Mouse (Mus musculus) midbrain, embryonic 14.5 days (tissue): ENCODE results near the gene Pde7b. TPM values are rescaled to one million over a fixed set of nuclear protein-coding genes. Genes with fewer than 3 reads are reported as not detected.
A peak's percentile ranks its signal among the peaks of the same experiment; 100 is the strongest.

Experiments
- ATAC-seq: fragments of 200-750 bp; cut with Nextera tagmentation; 2 replicates; pipeline ENCODE4 v1.8.0; 2017; ENCODE audit warnings: moderate number of reproducible peaks, moderate library complexity; ENCODE audit not compliant: low FRiP score, low TSS enrichment
- DNase-seq: peaks from one replicate; pipeline ENCODE4 v3.0.0-alpha.2; 2015
- H3K27ac ChIP-seq: fragments of 300-500 bp; sonication (generic); replicated peaks from 2 replicates; pipeline ENCODE4 v1.5.1; 2014; ENCODE audit warnings: mild to moderate bottlenecking, low read depth, low read length, moderate library complexity
- H3K27me3 ChIP-seq: fragments of 300-500 bp; sonication (generic); 2 replicates; pipeline ENCODE4 v1.6.1; 2014; ENCODE audit warnings: low read length, control low read depth, mixed read lengths; ENCODE audit not compliant: control insufficient read depth, insufficient read depth
- H3K36me3 ChIP-seq: fragments of 300-500 bp; sonication (generic); 2 replicates; pipeline ENCODE4 v1.6.1; 2014; ENCODE audit warnings: low read length, control low read depth; ENCODE audit not compliant: control insufficient read depth, insufficient read depth
- H3K4me1 ChIP-seq: fragments of 300-500 bp; sonication (generic); 2 replicates; pipeline ENCODE4 v1.6.1; 2014; ENCODE audit warnings: mild to moderate bottlenecking, antibody characterized with exemption, low read length, control low read depth; ENCODE audit not compliant: control insufficient read depth, insufficient read depth
- H3K4me2 ChIP-seq: fragments of 300-500 bp; sonication (generic); 2 replicates; pipeline ENCODE4 v1.6.1; 2014; ENCODE audit warnings: mild to moderate bottlenecking, low read length, moderate library complexity
- H3K4me3 ChIP-seq: fragments of 300-500 bp; sonication (generic); replicated peaks from 2 replicates; pipeline ENCODE4 v1.5.1; 2014; ENCODE audit warnings: low read depth, low read length
- H3K9ac ChIP-seq: fragments of 300-500 bp; sonication (generic); replicated peaks from 2 replicates; pipeline ENCODE4 v1.6.1; 2014; ENCODE audit warnings: mild to moderate bottlenecking, low read length, moderate library complexity
- H3K9me3 ChIP-seq: fragments of 300-500 bp; sonication (generic); 2 replicates; pipeline ENCODE4 v1.6.1; 2016; ENCODE audit warnings: low read length, control low read depth, mixed read lengths; ENCODE audit not compliant: control insufficient read depth
- WGBS: fragments of 180-500 bp; shearing (Covaris S2); extraction: QIAGEN DNeasy Blood & Tissue Kit; methylation state at CpG from one replicate; pipeline ENCODE4 v1.1.7; 2014; 5-methylcytosine and 5-hydroxymethylcytosine counted together
- polyA plus RNA-seq: library from polyadenylated mRNA; unstranded; fragments of >200 nt; fragmentation: Nextera tagmentation; extraction: Ambion mirVana; gene quantifications from 2 replicates; pipeline ENCODE4 v1.2.1, GENCODE M21; 2014

Gene Pde7b
- polyA plus RNA-seq, 1 experiment from 2014 or later: 2.0 TPM

- H3K4me1 ChIP-seq: no peaks in the 10 kb centered on the region
- WGBS: 89% methylated on average over 6 of the region's 6 CpGs
- no peak overlapping the region for H3K4me2 ChIP-seq
- H3K27me3 ChIP-seq: no peaks in the 10 kb centered on the region
- H3K27ac ChIP-seq: no peak overlapping the region
- H3K4me3 ChIP-seq: no peak overlapping the region
- no peak overlapping the region for H3K9ac ChIP-seq
- no peaks in the 10 kb centered on the region for H3K36me3 ChIP-seq
- no peak for DNase-seq
- H3K9me3 ChIP-seq: no peaks in the 10 kb centered on the region
- no peak for ATAC-seq
These were observed 70.3 kb downstream of the Pde7b start for GRCm38 (mm10) chr10:20654590-20654989.

GRCm38 (mm10) chr10:20654187-20654586 lies 70.7 kb downstream of the Pde7b start:
- H3K27me3 ChIP-seq: no peaks in the 10 kb centered on the region
- H3K9ac ChIP-seq: no peak overlapping the region
- H3K4me2 ChIP-seq: no peak overlapping the region
- H3K9me3 ChIP-seq: no peaks in the 10 kb centered on the region
- WGBS: 86% methylated on average over 6 of the region's 6 CpGs
- H3K27ac ChIP-seq: no peak overlapping the region
- no peaks in the 10 kb centered on the region for H3K36me3 ChIP-seq
- no peaks in the 10 kb centered on the region for H3K4me1 ChIP-seq
- ATAC-seq: no peak
- DNase-seq: no peak
- H3K4me3 ChIP-seq: no peak overlapping the region

- Histone ChIP-seq H3K27me3 (no peaks in the 10 kb centered on the region), H3K9me3 (no peaks in the 10 kb centered on the region), H3K9ac (no peak overlapping the region), H3K4me3 (no peak overlapping the region), H3K27ac (no peak overlapping the region), H3K4me2 (no peak overlapping the region), H3K36me3 (no peaks in the 10 kb centered on the region), H3K4me1 (no peaks in the 10 kb centered on the region)
- DNase-seq (no peak), ATAC-seq (no peak)
- 83% methylated on average over 3 of the region's 3 CpGs for WGBS
These were observed 71.6 kb downstream of the Pde7b start for GRCm38 (mm10) chr10:20653299-20653698.

DNA sequence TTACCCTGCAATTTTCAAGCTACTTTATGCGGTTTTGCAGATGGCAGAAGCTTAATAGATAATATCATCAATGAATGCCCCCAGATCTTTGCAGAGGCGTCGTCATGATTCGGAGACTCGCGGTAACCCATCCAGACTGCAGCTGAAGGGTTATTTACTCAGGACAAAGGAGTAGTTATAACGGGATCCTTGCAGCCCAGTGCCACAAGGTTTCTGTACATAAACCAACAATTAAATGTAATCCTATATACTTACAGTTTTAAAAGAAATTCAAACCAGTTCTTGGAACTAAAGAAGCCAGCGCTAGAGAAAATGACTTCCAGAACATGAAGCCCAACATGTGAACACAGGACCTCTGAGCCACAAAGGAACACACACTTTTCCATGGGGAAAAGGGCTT lies 88.5 kb downstream of the Pde7b start:
- no peak for ATAC-seq
- no peaks in the 10 kb centered on the region for H3K4me1 ChIP-seq
- no peak overlapping the region for H3K4me3 ChIP-seq
- no peaks in the 10 kb centered on the region for H3K27me3 ChIP-seq
- no peak for DNase-seq
- H3K9me3 ChIP-seq: no peaks in the 10 kb centered on the region
- H3K27ac ChIP-seq: no peak overlapping the region
- no peak overlapping the region for H3K9ac ChIP-seq
- H3K4me2 ChIP-seq: no peak overlapping the region
- no peaks in the 10 kb centered on the region for H3K36me3 ChIP-seq
- WGBS: 83% methylated on average over 8 of the region's 8 CpGs

DNA sequence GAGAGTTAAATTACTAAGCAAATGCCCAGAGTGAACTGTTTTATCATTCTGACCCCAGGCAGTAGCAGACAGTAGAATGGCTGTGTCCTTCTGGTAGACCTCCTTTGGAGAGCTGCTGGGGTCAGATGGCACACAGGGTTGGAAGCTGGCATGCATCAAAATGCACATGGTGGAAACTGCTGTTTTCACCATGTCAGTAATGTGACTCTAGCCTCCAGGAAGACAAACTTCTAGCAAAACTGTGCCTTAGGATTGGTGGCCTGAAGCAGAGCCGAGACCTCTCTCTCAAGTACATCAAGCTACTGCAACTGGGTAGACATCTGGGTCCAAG lies 91.8 kb downstream of the Pde7b start:
- Histone ChIP-seq H3K27ac (no peak overlapping the region), H3K4me1 (no peaks in the 10 kb centered on the region), H3K36me3 (no peaks in the 10 kb centered on the region), H3K27me3 (no peaks in the 10 kb centered on the region), H3K4me2 (no peak overlapping the region), H3K4me3 (no peak overlapping the region), H3K9me3 (no peaks in the 10 kb centered on the region), H3K9ac (no peak overlapping the region)
- ATAC-seq: no peak
- WGBS: 87% methylated on average over 1 of the region's 1 CpGs
- no peak for DNase-seq

DNA sequence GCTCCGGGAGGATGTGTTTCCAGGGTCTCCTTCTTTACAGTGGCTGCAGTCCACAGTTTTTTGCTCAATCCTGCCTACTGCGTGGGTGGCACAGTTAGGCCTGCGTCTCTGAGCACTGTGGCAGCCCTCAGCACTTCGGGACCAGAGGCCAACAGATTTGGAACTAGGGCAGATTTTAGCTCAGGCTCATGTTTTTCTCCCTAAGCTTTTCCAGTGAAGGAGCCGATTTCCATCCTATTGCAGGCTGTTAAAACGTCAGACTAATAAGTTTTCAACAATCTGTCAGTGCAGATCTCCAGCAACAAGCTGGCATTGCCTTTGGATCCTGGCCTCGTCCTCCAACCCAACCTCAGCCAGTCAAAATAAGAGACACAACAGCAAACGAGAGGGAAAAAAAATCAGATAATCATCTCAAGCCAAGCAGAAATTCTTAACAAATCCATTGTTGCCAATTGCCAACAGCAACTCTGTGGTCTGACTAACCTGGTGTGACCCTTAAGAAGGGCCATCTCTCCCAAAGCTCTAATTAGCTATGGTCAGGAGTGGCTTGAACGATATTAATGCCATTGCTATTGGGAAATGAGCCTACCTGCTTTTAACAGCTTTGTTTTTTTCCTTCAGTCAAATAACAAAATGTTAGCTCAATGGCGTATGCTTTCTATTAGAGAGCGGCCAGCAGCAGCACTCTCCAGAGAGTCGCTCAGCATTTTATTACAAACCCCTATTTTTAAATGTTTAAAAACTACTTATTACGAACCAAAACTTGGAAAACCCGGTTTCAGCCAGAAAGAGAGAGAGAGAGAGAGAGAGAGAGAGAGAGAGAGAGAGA lies 92.4 kb downstream of the Pde7b start:
- Histone ChIP-seq H3K4me1 (no peaks in the 10 kb centered on the region), H3K27ac (no peak overlapping the region), H3K27me3 (no peaks in the 10 kb centered on the region), H3K4me3 (no peak overlapping the region), H3K36me3 (no peaks in the 10 kb centered on the region), H3K4me2 (no peak overlapping the region), H3K9me3 (no peaks in the 10 kb centered on the region), H3K9ac (no peak overlapping the region)
- no peak for DNase-seq
- no peak for ATAC-seq
- 80% methylated on average over 14 of the region's 14 CpGs for WGBS

- no peaks in the 10 kb centered on the region for H3K27me3 ChIP-seq
- ATAC-seq (no peak), DNase-seq (peak; percentile 37)
- 84% methylated on average over 7 of the region's 7 CpGs for WGBS
- no peak overlapping the region for H3K4me3 ChIP-seq
- no peaks in the 10 kb centered on the region for H3K36me3 ChIP-seq
- no peaks in the 10 kb centered on the region for H3K4me1 ChIP-seq
- H3K9me3 ChIP-seq: no peaks in the 10 kb centered on the region
- H3K9ac ChIP-seq: no peak overlapping the region
- no peak overlapping the region for H3K27ac ChIP-seq
- H3K4me2 ChIP-seq: no peak overlapping the region
These were observed 94.8 kb downstream of the Pde7b start for GRCm38 (mm10) chr10:20630122-20630521.

DNA sequence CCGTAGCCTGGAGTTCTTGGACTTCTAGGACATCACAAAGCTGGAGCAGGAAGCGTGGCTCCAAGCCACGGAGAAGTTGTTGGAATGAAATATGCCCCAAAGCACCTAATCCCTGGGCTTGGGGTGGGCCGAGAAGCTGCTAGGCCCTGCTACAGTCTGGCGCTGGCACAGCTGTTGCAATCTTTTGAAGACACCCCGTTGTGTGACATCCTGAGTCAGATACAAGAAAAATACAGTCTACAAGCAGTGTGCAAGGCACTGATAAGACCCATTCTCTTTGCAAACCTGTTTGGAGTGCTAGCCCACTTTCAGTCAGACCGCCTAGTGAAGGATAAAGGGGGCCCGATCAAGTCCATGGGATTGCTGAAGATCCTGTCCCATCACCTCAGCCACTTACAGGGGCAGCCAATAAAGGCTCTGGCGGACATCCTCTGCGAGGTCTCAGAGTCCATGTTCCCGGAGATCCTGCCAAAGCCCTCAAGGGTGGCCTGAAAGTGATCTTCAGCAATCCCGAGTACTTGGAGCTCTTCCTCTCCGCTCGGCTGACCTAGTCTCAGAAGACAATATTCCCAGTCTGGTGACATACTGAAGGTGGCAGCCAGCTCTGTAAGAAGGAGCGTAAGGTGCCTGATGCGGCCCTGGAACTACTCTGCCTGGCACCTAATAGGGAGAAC lies 99.0 kb downstream of the Pde7b start:
- H3K4me1 ChIP-seq: no peaks in the 10 kb centered on the region
- no peak overlapping the region for H3K9ac ChIP-seq
- DNase-seq (no peak), ATAC-seq (no peak)
- H3K27me3 ChIP-seq: no peaks in the 10 kb centered on the region
- H3K36me3 ChIP-seq: no peaks in the 10 kb centered on the region
- 93% methylated on average over 16 of the region's 16 CpGs for WGBS
- H3K4me2 ChIP-seq: no peak overlapping the region
- H3K4me3 ChIP-seq: no peak overlapping the region
- no peaks in the 10 kb centered on the region for H3K9me3 ChIP-seq
- H3K27ac ChIP-seq: no peak overlapping the region
